Mouse (Mus musculus) hindlimb bud, embryonic 11.5 days (tissue): ENCODE measurements at regions not wholly inside any gene's neighbourhood (a gene's known extent, or its start where the extent isn't known, plus 50 kb on each side); places are given as distances from the start of the nearest gene placed in this dataset.

Experiments
- DNase-seq: peaks from one replicate; pipeline ENCODE4 v3.0.0-alpha.2; 2012; ENCODE audit warnings: low read depth, low spot score; ENCODE audit errors: extremely low spot score

- no peak for DNase-seq
These were observed 979.5 kb downstream of the Stpg2 start for GRCm38 (mm10) chr3:140184899-140185525.

GRCm38 (mm10) chr3:140205914-140206313 lies 1000.4 kb downstream of the Stpg2 start:
- no peak for DNase-seq

GRCm38 (mm10) chr3:140221478-140221877 lies 990.7 kb downstream of the Pdha2 start:
- no peak for DNase-seq

DNA sequence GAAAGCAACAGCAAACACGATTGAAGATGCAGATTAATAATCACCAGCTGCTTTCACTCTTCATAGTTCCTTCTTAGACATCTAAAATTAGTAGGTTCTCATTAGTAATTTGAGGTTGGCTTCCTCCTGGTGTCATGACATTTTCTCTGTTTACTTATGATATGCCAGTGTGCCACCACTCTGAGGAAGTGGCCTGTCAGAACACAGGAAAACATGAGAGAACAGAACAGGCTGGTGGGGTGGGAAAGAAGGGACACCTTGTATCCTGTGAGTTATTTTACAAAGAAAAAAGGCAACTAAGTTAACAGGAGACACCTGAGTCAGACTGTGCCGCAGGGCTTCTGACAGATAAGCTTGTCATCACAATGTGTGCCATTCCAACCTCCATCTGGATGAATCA lies 981.4 kb downstream of the Pdha2 start:
- DNase-seq, result no peak

DNA sequence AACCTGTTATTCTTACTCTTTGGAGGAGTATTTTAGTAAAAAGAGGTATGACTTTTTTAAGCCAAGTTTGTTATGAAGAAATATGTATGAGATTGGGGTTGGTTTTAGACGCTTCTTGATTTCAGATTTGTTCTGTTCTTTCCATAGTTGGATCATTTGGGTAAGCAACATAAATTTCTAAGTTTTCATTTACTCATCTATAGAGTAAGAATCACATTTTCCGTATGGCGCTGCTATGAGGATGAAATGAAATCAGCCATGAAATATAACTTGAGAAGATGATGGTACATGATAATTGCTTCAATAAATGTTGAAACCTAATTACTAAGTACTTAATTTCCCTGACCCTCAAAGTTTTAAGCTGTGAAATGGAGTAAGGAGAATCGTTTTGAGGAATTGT lies 979.0 kb downstream of the Pdha2 start:
- no peak for DNase-seq

DNA sequence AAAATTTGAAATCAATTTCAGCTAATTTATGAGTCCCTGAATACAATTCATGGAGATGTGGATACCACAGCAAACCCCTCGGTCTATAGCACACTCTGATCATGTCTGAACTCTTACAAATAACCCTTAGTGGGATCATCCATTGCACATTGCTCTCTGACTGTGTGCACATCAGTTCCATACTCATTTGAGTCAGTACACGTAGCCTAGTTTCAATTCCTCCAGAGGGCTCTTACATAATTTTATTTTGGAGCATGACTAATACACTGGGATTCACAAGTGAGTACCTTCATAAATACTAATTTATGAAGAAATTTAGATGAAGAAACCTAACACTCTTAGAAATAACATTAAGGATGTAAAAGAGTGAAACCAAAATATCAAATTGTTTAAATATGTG lies 978.3 kb downstream of the Pdha2 start:
- no peak for DNase-seq

- no peak for DNase-seq
These were observed 972.9 kb downstream of the Pdha2 start for GRCm38 (mm10) chr3:140239276-140239675.
